Mouse (Mus musculus): ENCODE measurements at regions not wholly inside any gene's neighbourhood (a gene's known extent, or its start where the extent isn't known, plus 50 kb on each side); places are given as distances from the start of the nearest gene placed in this dataset.

- Histone ChIP-seq H3K27me3 (peaks cover 33% of the 10 kb centered on the region), H3K27ac (no peak overlapping the region), H3K9me3 (replicated peaks) (no peaks in the 10 kb centered on the region; the same call in 1 of the 2 replicates), H3K36me3 (ENCODE audit: poor library complexity, severe bottlenecking) (no peaks in the 10 kb centered on the region), H3K9ac (no peak overlapping the region), H3K4me2 (no peak overlapping the region), H3K4me3 (no peak overlapping the region), H3K4me1 (peaks cover 56% of the 10 kb centered on the region)
- 29% methylated on average over 7 of the region's 7 CpGs for WGBS
- no peak for ATAC-seq
These were observed 71.0 kb upstream of the Gm11733 start for GRCm38 (mm10) chr11:117413133-117413532.

GRCm38 (mm10) chr11:117413942-117414705, 70.0 kb upstream of the Gm11733 start:
- 12% methylated on average over 11 of the region's 11 CpGs for WGBS
- Histone ChIP-seq H3K9ac (no peak overlapping the region), H3K4me2 (0 out of 2 replicates have a peak overlapping the region, but pooled peaks have one; percentile 62), H3K4me1 (peaks cover 46% of the 10 kb centered on the region), H3K27ac (no peak overlapping the region), H3K4me3 (no peak overlapping the region), H3K9me3 (replicated peaks) (no peaks in the 10 kb centered on the region; the same call in 1 of the 2 replicates), H3K36me3 (ENCODE audit: poor library complexity, severe bottlenecking) (no peaks in the 10 kb centered on the region), H3K27me3 (peaks cover 28% of the 10 kb centered on the region)
- no peak for ATAC-seq

GRCm38 (mm10) chr11:117414871-117415323, 69.3 kb upstream of the Gm11733 start:
- H3K4me1 ChIP-seq = peaks cover 38% of the 10 kb centered on the region
- H3K9me3 ChIP-seq (replicated peaks) = no peaks in the 10 kb centered on the region; the same call in 1 of the 2 replicates
- ATAC-seq = peak; percentile 52
- no peaks in the 10 kb centered on the region for H3K36me3 ChIP-seq (ENCODE audit: poor library complexity, severe bottlenecking)
- H3K9ac ChIP-seq = peak overlapping the region; percentile 48
- H3K4me3 ChIP-seq = peak overlapping the region; percentile 31
- H3K27ac ChIP-seq = peak overlapping the region; percentile 68
- H3K4me2 ChIP-seq = peak overlapping the region; percentile 62
- under 1% methylated on average over 21 of the region's 21 CpGs for WGBS
- peaks cover 31% of the 10 kb centered on the region for H3K27me3 ChIP-seq

GRCm38 (mm10) chr11:117415466-117415865, 68.7 kb upstream of the Gm11733 start:
- peak; percentile 70 for ATAC-seq
- H3K4me3 ChIP-seq = peak overlapping the region; percentile 31
- H3K9ac ChIP-seq = no peak overlapping the region
- H3K36me3 ChIP-seq (ENCODE audit: poor library complexity, severe bottlenecking) = no peaks in the 10 kb centered on the region
- H3K27ac ChIP-seq = peak overlapping the region; percentile 68
- H3K27me3 ChIP-seq = peaks cover 34% of the 10 kb centered on the region
- H3K4me2 ChIP-seq = peak overlapping the region; percentile 62
- peaks cover 33% of the 10 kb centered on the region for H3K4me1 ChIP-seq
- 1% methylated on average over 14 of the region's 14 CpGs for WGBS
- H3K9me3 ChIP-seq (replicated peaks) = no peaks in the 10 kb centered on the region; the same call in 1 of the 2 replicates

- peak; percentile 67 for ATAC-seq
- peak overlapping the region; percentile 31; the same call in 1 of the 2 replicates for H3K4me3 ChIP-seq
- H3K9ac ChIP-seq = no peak overlapping the region
- H3K9me3 ChIP-seq (replicated peaks) = no peaks in the 10 kb centered on the region; the same call in 1 of the 2 replicates
- peak overlapping the region; percentile 48; the same call in 1 of the 2 replicates for H3K27ac ChIP-seq
- H3K4me2 ChIP-seq = peak overlapping the region; percentile 62
- WGBS = 6% methylated on average over 13 of the region's 13 CpGs
- peaks cover 32% of the 10 kb centered on the region for H3K4me1 ChIP-seq
- peaks cover 34% of the 10 kb centered on the region for H3K27me3 ChIP-seq
- H3K36me3 ChIP-seq (ENCODE audit: poor library complexity, severe bottlenecking) = no peaks in the 10 kb centered on the region
These were observed 68.2 kb upstream of the Gm11733 start for GRCm38 (mm10) chr11:117415955-117416354.

GRCm38 (mm10) chr11:117416984-117417670, 67.0 kb upstream of the Gm11733 start:
- no peak for ATAC-seq
- H3K27me3 ChIP-seq = peaks cover 32% of the 10 kb centered on the region
- 67% methylated on average over 8 of the region's 8 CpGs for WGBS

GRCm38 (mm10) chr11:117417959-117418574, 66.1 kb upstream of the Gm11733 start:
- Histone ChIP-seq H3K4me2 (no peak overlapping the region), H3K27me3 (peaks cover 27% of the 10 kb centered on the region), H3K36me3 (ENCODE audit: poor library complexity, severe bottlenecking) (no peaks in the 10 kb centered on the region), H3K4me3 (no peak overlapping the region), H3K9me3 (replicated peaks) (no peaks in the 10 kb centered on the region), H3K4me1 (peaks cover 31% of the 10 kb centered on the region), H3K9ac (no peak overlapping the region), H3K27ac (no peak overlapping the region)
- ATAC-seq = no peak
- WGBS = 56% methylated on average over 9 of the region's 9 CpGs

More at GRCm38 (mm10) chr11:117416984-117417670, 67.0 kb upstream of the Gm11733 start:
- Histone ChIP-seq H3K4me1 (peaks cover 32% of the 10 kb centered on the region), H3K4me2 (no peak overlapping the region), H3K9me3 (replicated peaks) (no peaks in the 10 kb centered on the region), H3K27ac (no peak overlapping the region), H3K4me3 (no peak overlapping the region), H3K36me3 (ENCODE audit: poor library complexity, severe bottlenecking) (no peaks in the 10 kb centered on the region), H3K9ac (no peak overlapping the region)

GRCm38 (mm10) chr11:117418939-117419338, 65.2 kb upstream of the Gm11733 start:
- 93% methylated on average over 3 of the region's 3 CpGs for WGBS
- no peaks in the 10 kb centered on the region for H3K36me3 ChIP-seq (ENCODE audit: poor library complexity, severe bottlenecking)
- peaks cover 23% of the 10 kb centered on the region for H3K4me1 ChIP-seq
- H3K27me3 ChIP-seq = peaks cover 22% of the 10 kb centered on the region
- no peak overlapping the region for H3K27ac ChIP-seq
- H3K9ac ChIP-seq = no peak overlapping the region
- no peak overlapping the region for H3K4me3 ChIP-seq
- no peaks in the 10 kb centered on the region for H3K9me3 ChIP-seq (replicated peaks)
- H3K4me2 ChIP-seq = no peak overlapping the region
- no peak for ATAC-seq

- H3K36me3 ChIP-seq (ENCODE audit: poor library complexity, severe bottlenecking) = no peaks in the 10 kb centered on the region
- 90% methylated on average over 9 of the region's 9 CpGs for WGBS
- no peak overlapping the region for H3K27ac ChIP-seq
- no peak overlapping the region for H3K4me2 ChIP-seq
- H3K27me3 ChIP-seq = peaks cover 17% of the 10 kb centered on the region
- no peak overlapping the region for H3K9ac ChIP-seq
- no peaks in the 10 kb centered on the region for H3K9me3 ChIP-seq (replicated peaks)
- H3K4me3 ChIP-seq = no peak overlapping the region
- no peak for ATAC-seq
- H3K4me1 ChIP-seq = peaks cover 18% of the 10 kb centered on the region
These were observed 64.7 kb upstream of the Gm11733 start for GRCm38 (mm10) chr11:117419351-117419969.

GRCm38 (mm10) chr11:117422713-117423112, 61.5 kb upstream of the Gm11733 start:
- peaks cover 18% of the 10 kb centered on the region for H3K27me3 ChIP-seq
- no peaks in the 10 kb centered on the region for H3K4me1 ChIP-seq
- no peak overlapping the region for H3K4me3 ChIP-seq
- no peaks in the 10 kb centered on the region for H3K36me3 ChIP-seq (ENCODE audit: poor library complexity, severe bottlenecking)
- no peak overlapping the region for H3K9ac ChIP-seq
- no peak overlapping the region for H3K27ac ChIP-seq
- no peaks in the 10 kb centered on the region for H3K9me3 ChIP-seq (replicated peaks)
- H3K4me2 ChIP-seq = no peak overlapping the region
- ATAC-seq = no peak
- 87% methylated on average over 6 of the region's 6 CpGs for WGBS

- Histone ChIP-seq H3K4me2 (no peak overlapping the region), H3K9ac (no peak overlapping the region), H3K27me3 (peaks cover 18% of the 10 kb centered on the region), H3K4me1 (no peaks in the 10 kb centered on the region), H3K27ac (no peak overlapping the region), H3K9me3 (replicated peaks) (no peaks in the 10 kb centered on the region), H3K36me3 (ENCODE audit: poor library complexity, severe bottlenecking) (no peaks in the 10 kb centered on the region), H3K4me3 (no peak overlapping the region)
- no peak for ATAC-seq
- 94% methylated on average over 2 of the region's 2 CpGs for WGBS
These were observed 60.7 kb upstream of the Gm11733 start for GRCm38 (mm10) chr11:117423422-117423821.
